Mouse (Mus musculus): ENCODE results near the gene Brpf3. TPM values are rescaled to one million over a fixed set of nuclear protein-coding genes. Genes with fewer than 3 reads are reported as not detected.

Gene Brpf3
- polyA plus RNA-seq, 1 experiment from 2014 or later, result 13.2 TPM

DNA sequence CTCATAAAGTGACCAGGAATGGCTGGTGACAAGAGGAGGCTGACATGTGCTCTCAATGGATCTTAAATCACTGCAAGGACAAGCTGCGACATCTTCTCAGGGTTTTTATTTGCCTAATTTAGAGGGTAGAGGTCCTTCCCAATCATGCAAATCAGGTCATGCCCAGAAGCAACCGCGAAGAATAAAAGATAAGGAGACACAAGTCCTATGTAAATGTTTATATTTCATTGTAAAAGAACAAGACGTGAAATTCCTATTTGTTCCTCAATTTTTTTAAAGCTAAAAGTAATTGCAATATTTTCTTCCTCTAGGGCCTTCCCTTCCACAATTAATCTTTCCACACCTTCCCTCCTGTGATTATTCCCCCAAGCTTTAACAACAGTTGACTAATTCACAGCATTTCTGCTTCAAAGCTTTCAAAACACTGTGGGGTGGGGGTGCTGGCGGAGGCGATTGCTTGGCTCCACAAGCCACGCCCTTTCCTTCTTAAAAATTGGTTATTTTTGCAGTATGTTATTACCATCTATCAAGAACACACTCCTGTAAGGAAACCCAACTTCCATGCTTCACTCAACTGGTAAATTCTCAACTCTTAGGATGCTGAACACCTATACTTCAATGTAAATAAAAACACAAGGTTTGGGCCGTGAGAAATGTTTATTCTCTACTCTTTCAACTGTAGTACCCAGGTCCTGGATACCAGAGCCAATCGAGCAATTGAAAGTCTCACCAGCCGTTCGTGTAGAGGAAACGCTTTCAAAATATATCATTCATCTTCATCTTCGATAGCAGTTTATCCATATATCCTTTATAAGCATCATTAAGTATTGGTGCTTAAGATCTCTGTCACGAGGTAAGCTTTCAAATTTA is 1.4 kb upstream of the Brpf3 start:
- Histone ChIP-seq H3K4me1 (replicated peaks) (peaks cover 24% of the 10 kb centered on the region), H3K27ac (ENCODE audit: poor library complexity, severe bottlenecking) (no peak overlapping the region), H3K4me2 (peak overlapping the region; percentile 98), H3K9me3 (replicated peaks) (peaks cover 7% of the 10 kb centered on the region), H3K36me3 (no peaks in the 10 kb centered on the region), H3K27me3 (replicated peaks) (no peaks in the 10 kb centered on the region), H3K9ac (no peak overlapping the region), H3K4me3 (peak overlapping the region; percentile 89)
- WGBS, result 22% methylated on average over 14 of the region's 14 CpGs
- no peak for ATAC-seq (ENCODE audit: insufficient number of reproducible peaks, low FRiP score)

GRCm38 (mm10) chr17:28800281-28800670 is 614 bp upstream of the Brpf3 start:
- ATAC-seq (ENCODE audit: insufficient number of reproducible peaks, low FRiP score), result peak; percentile 12
- Histone ChIP-seq H3K36me3 (no peaks in the 10 kb centered on the region), H3K9me3 (replicated peaks) (peaks cover 2% of the 10 kb centered on the region), H3K4me2 (peak overlapping the region; percentile 98), H3K27ac (ENCODE audit: poor library complexity, severe bottlenecking) (peak overlapping the region; percentile 99), H3K4me1 (replicated peaks) (peaks cover 24% of the 10 kb centered on the region), H3K27me3 (replicated peaks) (no peaks in the 10 kb centered on the region), H3K4me3 (peak overlapping the region; percentile 89), H3K9ac (peak overlapping the region; percentile 100)
- WGBS, result under 1% methylated on average over 15 of the region's 15 CpGs

DNA sequence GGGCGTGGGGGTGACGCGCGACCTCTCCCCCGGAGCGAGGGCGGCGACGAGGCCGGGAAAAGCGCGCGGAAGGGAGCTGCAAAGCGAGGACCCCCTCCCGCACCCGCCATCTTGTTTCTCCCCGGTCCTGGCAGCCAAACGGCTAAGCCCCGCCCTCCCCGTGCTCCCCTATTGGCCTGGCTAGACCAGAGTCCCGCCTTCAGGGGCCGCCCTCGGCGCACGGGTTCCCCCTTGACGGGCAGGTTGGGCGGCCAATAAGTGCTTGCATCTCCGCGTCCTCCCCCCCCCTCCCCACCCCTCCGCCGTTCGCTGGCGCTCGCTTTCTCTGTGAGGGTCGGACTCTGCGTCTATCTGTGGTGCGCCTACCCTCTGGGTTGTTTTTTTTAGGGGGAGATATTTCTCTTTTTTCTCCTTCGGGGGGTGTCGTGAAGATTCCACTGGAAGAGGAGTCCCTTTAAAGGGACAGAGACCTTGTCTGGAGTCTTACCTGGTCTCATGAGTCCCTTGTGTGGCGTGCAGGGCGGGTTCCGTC is 650 bp downstream of the Brpf3 start:
- Histone ChIP-seq H3K27ac (ENCODE audit: poor library complexity, severe bottlenecking) (peak overlapping the region; percentile 99), H3K4me2 (peak overlapping the region; percentile 98), H3K36me3 (peaks cover 8% of the 10 kb centered on the region), H3K4me1 (replicated peaks) (peaks cover 24% of the 10 kb centered on the region), H3K9ac (peak overlapping the region; percentile 100), H3K27me3 (replicated peaks) (no peaks in the 10 kb centered on the region), H3K9me3 (replicated peaks) (no peaks in the 10 kb centered on the region), H3K4me3 (peak overlapping the region; percentile 89)
- ATAC-seq (ENCODE audit: insufficient number of reproducible peaks, low FRiP score), result peak; percentile 98
- 0% methylated on average over 37 of the region's 42 CpGs for WGBS

GRCm38 (mm10) chr17:28802006-28802481 is 1.2 kb downstream of the Brpf3 start:
- peak; percentile 12 for ATAC-seq (ENCODE audit: insufficient number of reproducible peaks, low FRiP score)
- peaks cover 13% of the 10 kb centered on the region for H3K36me3 ChIP-seq
- H3K9ac ChIP-seq, result peak overlapping the region; percentile 79
- H3K9me3 ChIP-seq (replicated peaks), result no peaks in the 10 kb centered on the region
- no peaks in the 10 kb centered on the region for H3K27me3 ChIP-seq (replicated peaks)
- H3K4me1 ChIP-seq (replicated peaks), result peaks cover 24% of the 10 kb centered on the region
- H3K4me2 ChIP-seq, result peak overlapping the region; percentile 98
- H3K27ac ChIP-seq (ENCODE audit: poor library complexity, severe bottlenecking), result 0 out of 2 replicates have a peak overlapping the region, but pooled peaks have one; percentile 31
- peak overlapping the region; percentile 89 for H3K4me3 ChIP-seq
- WGBS, result under 1% methylated on average over 18 of the region's 18 CpGs

DNA sequence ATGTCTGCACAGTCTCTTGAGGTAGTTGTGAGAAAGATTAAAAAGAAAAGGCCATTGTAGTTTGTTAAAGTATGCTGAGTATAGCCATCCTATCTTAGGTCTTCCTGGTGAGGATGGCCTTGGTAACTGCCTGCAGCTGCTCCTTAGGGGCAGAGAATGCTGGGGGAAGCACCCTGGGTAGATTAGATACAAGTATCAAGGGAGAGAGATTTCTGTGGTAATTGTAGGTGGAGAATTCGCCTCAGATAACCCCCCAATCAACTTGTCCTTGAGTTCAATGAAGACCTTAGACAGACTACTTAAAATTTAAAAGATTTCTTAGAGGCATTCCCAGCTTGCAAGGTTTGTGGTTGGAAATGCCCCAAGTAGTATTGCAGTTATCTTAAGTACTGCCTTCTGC is 2.4 kb downstream of the Brpf3 start:
- H3K4me2 ChIP-seq, result peak overlapping the region; percentile 98
- 46% methylated on average over 1 of the region's 1 CpGs for WGBS
- peaks cover 24% of the 10 kb centered on the region for H3K4me1 ChIP-seq (replicated peaks)
- no peaks in the 10 kb centered on the region for H3K27me3 ChIP-seq (replicated peaks)
- H3K4me3 ChIP-seq, result no peak overlapping the region
- peaks cover 24% of the 10 kb centered on the region for H3K36me3 ChIP-seq
- no peak overlapping the region for H3K9ac ChIP-seq
- H3K9me3 ChIP-seq (replicated peaks), result no peaks in the 10 kb centered on the region
- 0 out of 2 replicates have a peak overlapping the region, but pooled peaks have one; percentile 3 for H3K27ac ChIP-seq (ENCODE audit: poor library complexity, severe bottlenecking)
- ATAC-seq (ENCODE audit: insufficient number of reproducible peaks, low FRiP score), result no peak

GRCm38 (mm10) chr17:28804973-28805372 is 4.1 kb downstream of the Brpf3 start:
- Histone ChIP-seq H3K4me2 (no peak overlapping the region), H3K36me3 (peaks cover 40% of the 10 kb centered on the region), H3K27ac (ENCODE audit: poor library complexity, severe bottlenecking) (no peak overlapping the region), H3K27me3 (replicated peaks) (no peaks in the 10 kb centered on the region), H3K4me3 (no peak overlapping the region), H3K4me1 (replicated peaks) (peaks cover 25% of the 10 kb centered on the region), H3K9ac (no peak overlapping the region), H3K9me3 (replicated peaks) (no peaks in the 10 kb centered on the region)
- WGBS, result 81% methylated on average over 6 of the region's 6 CpGs
- no peak for ATAC-seq (ENCODE audit: insufficient number of reproducible peaks, low FRiP score)

DNA sequence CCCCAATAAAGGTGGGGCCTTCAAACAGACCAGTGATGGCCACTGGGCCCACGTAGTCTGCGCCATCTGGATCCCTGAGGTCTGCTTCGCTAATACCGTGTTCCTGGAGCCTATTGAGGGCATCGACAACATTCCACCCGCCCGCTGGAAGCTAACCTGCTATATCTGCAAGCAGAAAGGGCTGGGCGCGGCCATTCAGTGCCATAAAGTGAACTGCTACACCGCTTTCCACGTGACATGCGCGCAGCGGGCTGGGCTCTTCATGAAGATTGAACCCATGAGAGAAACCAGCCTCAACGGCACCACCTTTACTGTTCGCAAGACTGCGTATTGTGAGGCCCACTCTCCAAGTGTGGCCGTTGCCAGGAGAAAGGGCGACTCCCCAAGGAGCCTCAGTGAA is 5.9 kb downstream of the Brpf3 start:
- H3K27me3 ChIP-seq (replicated peaks), result no peaks in the 10 kb centered on the region
- H3K9ac ChIP-seq, result no peak overlapping the region
- no peak overlapping the region for H3K4me2 ChIP-seq
- no peak overlapping the region for H3K4me3 ChIP-seq
- no peaks in the 10 kb centered on the region for H3K9me3 ChIP-seq (replicated peaks)
- no peak overlapping the region for H3K27ac ChIP-seq (ENCODE audit: poor library complexity, severe bottlenecking)
- peaks cover 27% of the 10 kb centered on the region for H3K4me1 ChIP-seq (replicated peaks)
- 96% methylated on average over 19 of the region's 19 CpGs for WGBS
- ATAC-seq (ENCODE audit: insufficient number of reproducible peaks, low FRiP score), result no peak
- peaks cover 57% of the 10 kb centered on the region for H3K36me3 ChIP-seq

DNA sequence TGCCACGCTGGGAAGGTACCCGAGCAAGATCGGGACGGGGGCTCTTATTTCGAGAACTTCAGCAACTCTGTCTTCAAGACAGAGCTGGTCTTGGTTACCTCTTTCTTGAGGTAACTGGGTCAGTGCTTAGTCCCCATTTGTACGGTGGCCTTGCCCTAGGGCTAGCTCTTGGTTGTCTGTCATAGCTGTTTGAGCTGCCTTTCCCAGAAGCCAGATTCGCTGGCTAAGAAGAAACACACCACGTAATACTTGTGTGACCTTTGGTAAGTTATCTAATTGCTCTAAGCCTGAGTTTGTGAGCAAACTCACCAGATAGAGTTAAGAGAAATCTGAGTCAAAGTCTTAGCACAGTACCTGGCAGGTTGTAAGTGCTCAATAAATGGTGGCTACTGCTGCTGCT is 7.8 kb downstream of the Brpf3 start:
- Histone ChIP-seq H3K36me3 (peaks cover 74% of the 10 kb centered on the region), H3K27ac (ENCODE audit: poor library complexity, severe bottlenecking) (no peak overlapping the region), H3K4me3 (no peak overlapping the region), H3K27me3 (replicated peaks) (no peaks in the 10 kb centered on the region), H3K9me3 (replicated peaks) (no peaks in the 10 kb centered on the region), H3K9ac (no peak overlapping the region), H3K4me2 (no peak overlapping the region), H3K4me1 (replicated peaks) (peaks cover 12% of the 10 kb centered on the region; the same call in 1 of the 2 replicates)
- 88% methylated on average over 8 of the region's 8 CpGs for WGBS
- ATAC-seq (ENCODE audit: insufficient number of reproducible peaks, low FRiP score), result no peak

DNA sequence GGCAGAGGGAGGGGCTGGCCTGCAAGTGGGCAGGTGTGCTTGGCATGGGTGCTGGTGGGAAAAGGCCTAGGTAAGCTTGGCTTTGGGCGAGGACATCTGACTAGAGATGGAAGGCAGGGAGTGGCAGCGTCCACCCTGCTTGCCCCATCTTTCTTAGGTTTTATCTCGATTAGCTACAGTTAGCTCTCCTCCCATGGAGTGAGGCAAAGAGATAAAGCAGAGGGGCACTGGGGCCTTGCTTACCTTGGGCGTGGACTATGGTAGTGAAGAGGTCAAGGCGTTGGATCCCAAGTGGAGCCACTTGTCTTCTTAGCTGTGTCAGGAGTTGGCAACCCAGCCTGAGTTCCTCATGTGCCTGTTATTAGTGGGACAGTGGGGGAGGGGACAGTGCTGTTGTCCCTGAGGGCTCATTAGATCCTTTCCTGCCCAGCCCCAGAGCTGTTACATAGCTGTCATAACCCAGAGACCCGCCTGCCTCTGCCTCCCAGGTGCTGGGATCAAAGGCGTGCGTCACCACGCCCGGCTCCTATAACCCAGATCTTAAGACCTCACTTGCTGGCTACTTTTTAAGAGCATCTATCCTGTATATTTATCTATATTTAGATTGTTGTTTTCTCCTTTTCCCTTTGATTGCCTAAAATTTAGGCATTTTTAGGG is 8.4 kb downstream of the Brpf3 start:
- H3K27ac ChIP-seq (ENCODE audit: poor library complexity, severe bottlenecking), result peak overlapping the region; percentile 8; the same call in 1 of the 2 replicates
- ATAC-seq (ENCODE audit: insufficient number of reproducible peaks, low FRiP score), result peak; percentile 86
- H3K9ac ChIP-seq, result no peak overlapping the region
- peaks cover 12% of the 10 kb centered on the region for H3K4me1 ChIP-seq (replicated peaks)
- 84% methylated on average over 10 of the region's 10 CpGs for WGBS
- H3K36me3 ChIP-seq, result peaks cover 80% of the 10 kb centered on the region
- no peak overlapping the region for H3K4me2 ChIP-seq
- no peaks in the 10 kb centered on the region for H3K9me3 ChIP-seq (replicated peaks)
- no peak overlapping the region for H3K4me3 ChIP-seq
- H3K27me3 ChIP-seq (replicated peaks), result no peaks in the 10 kb centered on the region

GRCm38 (mm10) chr17:28812345-28812744 is 11.5 kb downstream of the Brpf3 start:
- Histone ChIP-seq H3K4me3 (no peak overlapping the region), H3K9me3 (replicated peaks) (no peaks in the 10 kb centered on the region), H3K4me2 (no peak overlapping the region), H3K4me1 (replicated peaks) (peaks cover 37% of the 10 kb centered on the region), H3K9ac (no peak overlapping the region), H3K27me3 (replicated peaks) (no peaks in the 10 kb centered on the region), H3K36me3 (peaks cover 81% of the 10 kb centered on the region), H3K27ac (ENCODE audit: poor library complexity, severe bottlenecking) (no peak overlapping the region)
- no peak for ATAC-seq (ENCODE audit: insufficient number of reproducible peaks, low FRiP score)
- 85% methylated on average over 10 of the region's 10 CpGs for WGBS

- Histone ChIP-seq H3K9ac (no peak overlapping the region), H3K9me3 (replicated peaks) (no peaks in the 10 kb centered on the region), H3K4me1 (replicated peaks) (peaks cover 31% of the 10 kb centered on the region), H3K27me3 (replicated peaks) (no peaks in the 10 kb centered on the region), H3K4me2 (no peak overlapping the region), H3K27ac (ENCODE audit: poor library complexity, severe bottlenecking) (peak overlapping the region; percentile 88), H3K36me3 (peaks cover 82% of the 10 kb centered on the region), H3K4me3 (no peak overlapping the region)
- ATAC-seq (ENCODE audit: insufficient number of reproducible peaks, low FRiP score), result 0 out of 2 replicates have a peak, but pooled peaks have one; percentile 27
- 83% methylated on average over 18 of the region's 18 CpGs for WGBS
These were observed 13.7 kb downstream of the Brpf3 start for GRCm38 (mm10) chr17:28814529-28815097.

Measured in heart, embryonic 12.5 days (tissue).